ENCODE assay signal across 8 mouse cellular contexts in the genomic region with DNA sequence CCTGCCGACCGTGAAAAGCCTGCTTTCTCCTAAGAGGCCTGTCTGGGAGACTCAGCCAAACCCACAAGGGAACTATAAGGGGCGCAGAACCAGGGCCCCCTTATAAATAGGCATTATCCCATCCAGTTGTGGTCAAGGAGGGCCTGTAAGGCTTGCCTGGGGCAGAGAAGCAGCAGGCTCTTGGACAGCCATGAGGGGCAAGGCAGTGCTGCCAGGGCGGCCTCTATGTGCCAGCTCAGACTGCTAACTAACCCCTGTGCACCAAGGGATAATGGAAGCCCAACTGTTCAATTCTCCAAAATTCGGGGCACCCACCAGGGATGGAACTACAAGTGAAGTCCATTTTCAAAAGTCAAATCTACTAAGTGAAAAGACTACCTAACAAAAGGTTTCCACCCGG. TPM values are rescaled to one million over a fixed set of nuclear protein-coding genes. Genes with fewer than 3 reads are reported as not detected.
A peak's percentile ranks its signal among the peaks of the same experiment; 100 is the strongest.
DNase-seq lines count a peak whose midpoint lies in the region; ATAC-seq lines count a peak whose summit lies in the region.

No protein-coding gene starts in this region.

- H3K9ac ChIP-seq in neural tube, embryonic 11.5 days (ENCODE audit: low read length) = peak overlapping the region; percentile 37
- H3K9ac ChIP-seq in limb, embryonic 13.5 days = peak overlapping the region; percentile 13; the same call in 1 of the 2 replicates
- no peak overlapping the region for H3K9ac ChIP-seq in stomach, embryonic 15.5 days

- H3K4me3 ChIP-seq in neural tube, embryonic 11.5 days (ENCODE audit: low read depth, low read length) = peak overlapping the region; percentile 81
- peak overlapping the region; percentile 68 for H3K4me3 ChIP-seq in limb, embryonic 13.5 days
- H3K4me3 ChIP-seq in stomach, embryonic 15.5 days (replicated peaks) = peak overlapping the region; percentile 81

- H3K36me3 ChIP-seq in neural tube, embryonic 11.5 days (ENCODE audit: control insufficient read depth, insufficient read depth, low read length) = no peaks in the 10 kb centered on the region
- H3K36me3 ChIP-seq in limb, embryonic 13.5 days = no peaks in the 10 kb centered on the region
- H3K36me3 ChIP-seq in stomach, embryonic 15.5 days = no peaks in the 10 kb centered on the region

- peak; percentile 57 to 64 for DNase-seq in cerebellum, adult 18-20 months
- DNase-seq in cerebellum, adult 8-10 months = no peak
- DNase-seq in neural tube, embryonic 11.5 days (ENCODE audit: low spot score) = no peak
- DNase-seq in neural tube, embryonic 10.5 days (ENCODE audit: extremely low spot score, low spot score) = no peak
- no peak for DNase-seq in testis, postnatal 14 days (ENCODE audit: low spot score)

- no peaks in the 10 kb centered on the region for H3K9me3 ChIP-seq in neural tube, embryonic 11.5 days (ENCODE audit: control insufficient read depth, low read length)
- H3K9me3 ChIP-seq in limb, embryonic 13.5 days = no peaks in the 10 kb centered on the region
- no peaks in the 10 kb centered on the region for H3K9me3 ChIP-seq in stomach, embryonic 15.5 days

- no peak overlapping the region for H3K27ac ChIP-seq in neural tube, embryonic 11.5 days (ENCODE audit: low read depth, low read length)
- H3K27ac ChIP-seq in limb, embryonic 13.5 days = no peak overlapping the region
- H3K27ac ChIP-seq in stomach, embryonic 15.5 days = 0 out of 2 replicates have a peak overlapping the region, but pooled peaks have one; percentile 71

- peaks cover 31% of the 10 kb centered on the region for H3K4me1 ChIP-seq in neural tube, embryonic 11.5 days (ENCODE audit: control insufficient read depth, insufficient read depth, low read length)
- peaks cover 56% of the 10 kb centered on the region for H3K4me1 ChIP-seq in limb, embryonic 13.5 days
- peaks cover 39% of the 10 kb centered on the region for H3K4me1 ChIP-seq in stomach, embryonic 15.5 days

- WGBS in neural tube, embryonic 11.5 days = 40% methylated on average over 6 of the region's 6 CpGs
- 39% methylated on average over 6 of the region's 6 CpGs for WGBS in limb, embryonic 13.5 days
- 46% methylated on average over 6 of the region's 6 CpGs for WGBS in stomach, embryonic 15.5 days

- no peak for ATAC-seq in neural tube, embryonic 11.5 days (ENCODE audit: insufficient read depth, low FRiP score, low TSS enrichment)
- no peak for ATAC-seq in limb, embryonic 13.5 days (ENCODE audit: low FRiP score, low read depth)
- no peak for ATAC-seq in stomach, embryonic 15.5 days (ENCODE audit: insufficient read depth, low FRiP score, low read depth)
- no peak for ATAC-seq in erythroblast, adult 5-6 weeks (replicated peaks; ENCODE audit: low FRiP score, poor library complexity, severe bottlenecking)

- no peaks in the 10 kb centered on the region for H3K27me3 ChIP-seq in neural tube, embryonic 11.5 days (ENCODE audit: control insufficient read depth, insufficient read depth, low read length)
- no peaks in the 10 kb centered on the region for H3K27me3 ChIP-seq in limb, embryonic 13.5 days
- H3K27me3 ChIP-seq in stomach, embryonic 15.5 days (replicated peaks) = no peaks in the 10 kb centered on the region

- H3K4me2 ChIP-seq in neural tube, embryonic 11.5 days (ENCODE audit: low read depth) = peak overlapping the region; percentile 91
- peak overlapping the region; percentile 92 for H3K4me2 ChIP-seq in limb, embryonic 13.5 days (replicated peaks)
- H3K4me2 ChIP-seq in stomach, embryonic 15.5 days = peak overlapping the region; percentile 95

RNA-seq across cellular contexts. Expression of gene Itpk1, which starts 1.3 kb away (rescaled TPM):
- polyA plus RNA-seq in neural tube, embryonic 11.5 days (2014; fragmentation: Nextera tagmentation; extraction: Ambion mirVana) = 20.3 and 26.1 TPM in 2 replicates
- 9.3 TPM in 2 replicates for polyA plus RNA-seq in limb, embryonic 13.5 days (2015; fragmentation: Nextera tagmentation; extraction: Ambion mirVana)
- polyA plus RNA-seq in stomach, embryonic 15.5 days (2015; fragmentation: Nextera tagmentation; extraction: Ambion mirVana) = 20.1 and 21.9 TPM in 2 replicates
- total RNA-seq in erythroblast, adult 5-6 weeks (2015; ENCODE audit: low replicate concordance) = 1.2 and 3.3 TPM in 2 replicates
- 5.3 TPM in 2 replicates for total RNA-seq in erythroblast, adult 5-6 weeks (2017; ENCODE audit: low replicate concordance)

RNA-seq across cellular contexts. Expression of gene Moap1, which starts 40.0 kb away (rescaled TPM):
- polyA plus RNA-seq in neural tube, embryonic 11.5 days (2014; fragmentation: Nextera tagmentation; extraction: Ambion mirVana) = 44.8 and 46.0 TPM in 2 replicates
- polyA plus RNA-seq in limb, embryonic 13.5 days (2015; fragmentation: Nextera tagmentation; extraction: Ambion mirVana) = 28.1 and 30.2 TPM in 2 replicates
- 20.7 and 25.0 TPM in 2 replicates for polyA plus RNA-seq in stomach, embryonic 15.5 days (2015; fragmentation: Nextera tagmentation; extraction: Ambion mirVana)
- total RNA-seq in erythroblast, adult 5-6 weeks (2015; ENCODE audit: low replicate concordance) = 0.84 and 2.1 TPM in 2 replicates
- total RNA-seq in erythroblast, adult 5-6 weeks (2017; ENCODE audit: low replicate concordance) = 2.0 and 2.2 TPM in 2 replicates

RNA-seq across cellular contexts. Expression of gene Tmem251, which starts 40.1 kb away (rescaled TPM):
- polyA plus RNA-seq in neural tube, embryonic 11.5 days (2014; fragmentation: Nextera tagmentation; extraction: Ambion mirVana) = 11.6 and 11.7 TPM in 2 replicates
- polyA plus RNA-seq in limb, embryonic 13.5 days (2015; fragmentation: Nextera tagmentation; extraction: Ambion mirVana) = 10.2 and 10.4 TPM in 2 replicates
- 12.2 and 12.9 TPM in 2 replicates for polyA plus RNA-seq in stomach, embryonic 15.5 days (2015; fragmentation: Nextera tagmentation; extraction: Ambion mirVana)
- total RNA-seq in erythroblast, adult 5-6 weeks (2015; ENCODE audit: low replicate concordance) = 4.4 and 4.6 TPM in 2 replicates
- total RNA-seq in erythroblast, adult 5-6 weeks (2017; ENCODE audit: low replicate concordance) = 5.5 and 10.3 TPM in 2 replicates

RNA-seq across cellular contexts. Expression of gene Gm28051, which starts 54.1 kb away (rescaled TPM):
- not detected in 2 replicates for polyA plus RNA-seq in neural tube, embryonic 11.5 days (2014; fragmentation: Nextera tagmentation; extraction: Ambion mirVana)
- not detected in 2 replicates for polyA plus RNA-seq in limb, embryonic 13.5 days (2015; fragmentation: Nextera tagmentation; extraction: Ambion mirVana)
- not detected in 2 replicates for polyA plus RNA-seq in stomach, embryonic 15.5 days (2015; fragmentation: Nextera tagmentation; extraction: Ambion mirVana)
- not detected in 2 replicates for total RNA-seq in erythroblast, adult 5-6 weeks (2015; ENCODE audit: low replicate concordance)
- total RNA-seq in erythroblast, adult 5-6 weeks (2017; ENCODE audit: low replicate concordance) = not detected in 2 replicates

RNA-seq across cellular contexts. Expression of gene Gon7, which starts 54.2 kb away (rescaled TPM):
- polyA plus RNA-seq in neural tube, embryonic 11.5 days (2014; fragmentation: Nextera tagmentation; extraction: Ambion mirVana) = 37.8 and 41.2 TPM in 2 replicates
- polyA plus RNA-seq in limb, embryonic 13.5 days (2015; fragmentation: Nextera tagmentation; extraction: Ambion mirVana) = 34.9 TPM in 2 replicates
- 28.7 and 29.2 TPM in 2 replicates for polyA plus RNA-seq in stomach, embryonic 15.5 days (2015; fragmentation: Nextera tagmentation; extraction: Ambion mirVana)
- total RNA-seq in erythroblast, adult 5-6 weeks (2015; ENCODE audit: low replicate concordance) = 5.0 and 9.6 TPM in 2 replicates
- 2.5 and 13.1 TPM in 2 replicates for total RNA-seq in erythroblast, adult 5-6 weeks (2017; ENCODE audit: low replicate concordance)

Comparison
In these comparisons a context has a peak if more than half of its experiments do, and no peak if none do; other contexts are left out.
1. DNase-seq: peak in cerebellum, adult 18-20 months (2 of 2); none in cerebellum, adult 8-10 months (single experiment), neural tube, embryonic 11.5 days (single experiment), neural tube, embryonic 10.5 days (single experiment) and testis, postnatal 14 days (single experiment).
2. Peak in every context shown above with its lines, with median percentiles within 50 percentile points of each other: H3K4me2 ChIP-seq and H3K4me3 ChIP-seq.